Mouse (Mus musculus): Measurements from ENCODE around the gene Cela3a. TPM values are rescaled to one million over a fixed set of nuclear protein-coding genes. Genes with fewer than 3 reads are reported as not detected.
"Not testable (repeated sequence)": the region's sequence is repeated elsewhere in the genome, so short reads cannot be mapped to it uniquely, and the experiment has no call there.

Cela3a gene
- polyA plus RNA-seq, 1 experiment from 2014 or later = not detected

DNA sequence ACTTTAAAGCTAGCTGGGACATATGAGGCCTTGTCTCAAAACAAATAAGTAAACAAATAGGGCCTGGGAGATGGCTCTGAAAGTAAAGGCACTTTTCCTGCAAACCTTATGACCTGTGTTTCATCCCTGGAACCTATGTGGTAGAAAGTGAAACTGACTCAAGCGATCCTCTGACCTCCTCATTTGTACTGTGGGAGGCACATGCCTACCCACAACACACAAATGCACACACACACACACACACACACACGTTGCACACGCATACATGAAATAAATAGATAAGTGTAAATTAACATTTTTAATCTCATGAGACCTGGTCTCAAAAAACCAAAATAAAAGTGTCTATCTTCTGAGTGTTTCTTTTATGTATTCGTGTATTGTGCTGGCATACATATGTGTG, 36.3 kb upstream of the Cela3a start:
- 93% methylated on average over 4 of the region's 4 CpGs for WGBS
- H3K9me3 ChIP-seq = no peaks in the 10 kb centered on the region
- H3K36me3 ChIP-seq (replicated peaks) = no peaks in the 10 kb centered on the region
- no peak overlapping the region for H3K27ac ChIP-seq
- H3K4me1 ChIP-seq = peaks cover 15% of the 10 kb centered on the region
- no peaks in the 10 kb centered on the region for H3K27me3 ChIP-seq (ENCODE audit: poor library complexity, severe bottlenecking)
- DNase-seq (ENCODE audit: extremely low spot score, low spot score) = no peak
- H3K4me3 ChIP-seq = no peak overlapping the region

DNA sequence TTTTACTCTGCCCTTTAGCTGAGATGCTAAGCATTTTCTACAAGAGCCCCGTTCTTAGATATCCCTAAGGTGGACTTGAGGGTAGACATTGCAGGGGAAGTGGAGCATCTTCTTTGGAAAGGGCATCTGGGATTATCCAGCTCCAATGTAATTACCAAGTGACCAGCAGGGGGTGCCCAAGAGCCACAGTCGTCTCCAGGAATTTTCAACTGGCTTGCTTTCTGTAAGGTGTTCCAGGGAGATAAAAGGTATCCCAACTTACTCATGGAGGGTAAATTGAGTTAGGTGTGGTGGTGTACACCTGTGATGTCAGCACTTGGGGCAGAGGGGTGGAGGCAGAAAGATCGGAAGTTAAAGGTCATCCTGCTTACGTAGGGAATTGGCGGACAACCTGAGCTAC, 34.0 kb upstream of the Cela3a start:
- H3K36me3 ChIP-seq (replicated peaks) = no peaks in the 10 kb centered on the region
- no peaks in the 10 kb centered on the region for H3K27me3 ChIP-seq (ENCODE audit: poor library complexity, severe bottlenecking)
- no peaks in the 10 kb centered on the region for H3K9me3 ChIP-seq
- no peak overlapping the region for H3K4me3 ChIP-seq
- no peak overlapping the region for H3K27ac ChIP-seq
- H3K4me1 ChIP-seq = peaks cover 7% of the 10 kb centered on the region
- 29% methylated on average over 5 of the region's 5 CpGs for WGBS
- peak; percentile 70 for DNase-seq (ENCODE audit: extremely low spot score, low spot score)

DNA sequence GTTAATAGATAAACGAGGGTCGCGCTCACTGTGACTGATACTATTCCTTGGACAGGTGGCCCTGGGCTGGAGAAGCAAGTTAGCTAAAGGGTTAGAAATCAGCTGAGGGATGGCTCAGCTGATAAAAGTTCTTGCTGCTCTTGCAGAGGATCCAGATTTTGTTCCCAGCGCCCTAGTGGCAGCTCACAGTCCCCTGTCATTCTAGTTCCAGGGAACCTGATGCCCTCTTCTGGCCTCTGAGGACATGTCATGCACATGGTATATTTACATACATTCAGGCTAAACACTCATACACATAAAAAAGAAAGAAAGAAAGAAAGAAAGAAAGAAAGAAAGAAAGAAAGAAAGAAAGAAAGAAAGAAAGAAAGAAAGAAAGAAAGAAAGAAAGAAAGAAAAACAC, 31.7 kb upstream of the Cela3a start:
- Histone ChIP-seq H3K27me3 (ENCODE audit: poor library complexity, severe bottlenecking) (no peaks in the 10 kb centered on the region), H3K4me1 (no peaks in the 10 kb centered on the region), H3K9me3 (no peaks in the 10 kb centered on the region), H3K36me3 (replicated peaks) (no peaks in the 10 kb centered on the region), H3K4me3 (no peak overlapping the region), H3K27ac (no peak overlapping the region)
- 85% methylated on average over 4 of the region's 4 CpGs for WGBS
- no peak for DNase-seq (ENCODE audit: extremely low spot score, low spot score)

DNA sequence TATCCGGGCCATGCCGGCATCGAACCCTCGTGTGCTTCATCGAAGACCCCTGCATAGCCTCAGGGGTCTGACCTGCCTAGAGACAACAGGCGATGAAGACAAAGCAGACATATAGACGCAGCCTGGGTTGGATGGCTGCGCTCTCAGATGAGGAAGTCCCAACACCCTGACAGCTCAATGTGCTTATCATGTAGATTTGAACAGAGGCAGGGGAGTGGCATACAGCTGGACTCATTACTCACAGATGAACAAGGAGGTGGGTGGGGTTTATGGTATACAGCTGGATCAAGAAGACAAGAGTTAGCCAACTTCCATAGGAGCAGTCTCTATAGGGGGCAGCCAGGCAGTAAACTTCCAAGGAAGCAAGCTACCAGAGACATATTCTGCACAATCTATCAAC, 29.3 kb upstream of the Cela3a start:
- no peak overlapping the region for H3K27ac ChIP-seq
- no peaks in the 10 kb centered on the region for H3K4me1 ChIP-seq

DNA sequence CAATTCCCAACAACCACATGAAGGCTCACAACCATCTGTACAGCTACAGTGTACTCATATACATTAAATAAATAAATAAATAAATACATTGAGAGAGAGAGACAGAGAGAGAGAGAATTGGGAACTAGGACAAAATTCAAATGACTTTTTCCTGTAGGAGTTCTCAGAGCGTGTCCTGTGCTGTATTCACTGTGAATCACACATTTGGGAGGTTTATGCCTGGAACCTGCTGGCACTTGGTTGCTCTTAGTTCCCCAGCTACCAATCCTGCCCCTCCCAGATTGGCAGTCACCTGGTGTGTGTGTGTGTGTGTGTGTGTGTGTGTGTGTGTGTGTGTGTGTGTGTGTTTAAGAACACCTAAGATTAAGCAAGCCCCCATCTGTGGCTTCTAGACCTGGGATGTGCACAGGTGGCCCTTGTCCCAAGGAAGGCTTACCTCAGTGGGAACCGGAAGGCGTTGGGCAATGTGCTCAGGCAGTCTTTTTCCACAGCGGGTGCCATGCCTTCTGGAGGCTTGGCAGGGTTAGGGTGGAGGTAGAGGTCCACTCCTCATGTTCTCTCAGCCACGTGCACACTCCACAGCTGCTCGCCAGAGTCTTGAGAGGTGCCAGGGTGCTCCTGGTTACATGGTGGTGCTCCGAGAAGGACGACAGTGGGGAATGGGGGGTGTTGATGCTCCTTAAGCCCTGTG, 27.5 kb upstream of the Cela3a start:
- Histone ChIP-seq H3K4me1 (no peaks in the 10 kb centered on the region), H3K27ac (no peak overlapping the region), H3K9me3 (no peaks in the 10 kb centered on the region), H3K27me3 (ENCODE audit: poor library complexity, severe bottlenecking) (no peaks in the 10 kb centered on the region), H3K4me3 (no peak overlapping the region), H3K36me3 (replicated peaks) (no peaks in the 10 kb centered on the region)
- 91% methylated on average over 8 of the region's 8 CpGs for WGBS
- no peak for DNase-seq (ENCODE audit: extremely low spot score, low spot score)

More for the DNA sequence above, 29.3 kb upstream of the Cela3a start:
- Histone ChIP-seq H3K4me3 (no peak overlapping the region), H3K27me3 (ENCODE audit: poor library complexity, severe bottlenecking) (no peaks in the 10 kb centered on the region), H3K9me3 (no peaks in the 10 kb centered on the region), H3K36me3 (replicated peaks) (no peaks in the 10 kb centered on the region)
- WGBS = 88% methylated on average over 8 of the region's 8 CpGs
- DNase-seq (ENCODE audit: extremely low spot score, low spot score) = no peak

DNA sequence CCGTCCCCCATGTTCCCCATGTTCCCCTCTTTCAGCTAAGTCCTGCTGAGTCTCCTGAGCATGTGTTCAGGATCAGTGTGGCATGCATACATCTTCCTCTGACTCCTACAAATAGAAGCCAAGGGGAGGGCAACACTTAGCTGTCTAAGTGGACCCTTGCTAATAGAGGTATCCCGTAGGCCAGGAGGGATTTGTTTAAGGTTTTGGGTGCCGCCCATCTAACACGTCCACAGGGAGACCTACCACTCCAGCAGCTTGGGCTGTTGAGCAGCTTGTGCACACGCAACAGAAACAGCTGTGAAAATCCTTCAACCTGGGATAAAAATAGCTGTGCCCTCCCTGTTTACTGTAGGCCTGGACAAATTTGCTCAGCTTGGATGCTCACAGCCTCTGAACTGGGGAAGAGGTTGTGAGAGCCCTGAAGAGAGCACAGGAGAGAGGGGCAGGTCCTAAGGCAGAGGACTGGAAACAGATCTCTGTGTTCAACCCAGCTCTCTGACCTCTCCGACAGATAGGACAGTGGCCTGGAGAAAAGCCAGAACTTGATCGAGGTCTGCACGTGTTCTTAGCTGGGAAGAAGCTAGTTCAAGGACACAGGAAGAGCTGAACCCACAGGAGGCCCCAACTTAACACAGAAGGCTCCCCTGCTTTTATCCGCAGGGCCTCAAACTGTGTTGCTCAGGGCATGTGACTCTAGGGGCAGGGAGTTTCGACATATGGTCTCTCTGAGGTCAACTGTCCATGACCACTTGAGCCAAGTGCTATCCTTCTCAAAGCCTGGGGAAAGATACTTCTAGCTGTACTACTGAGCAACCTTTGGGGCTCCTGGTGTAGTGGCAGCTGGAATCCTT, 23.3 kb upstream of the Cela3a start:
- not testable (repeated sequence) for H3K36me3 ChIP-seq (replicated peaks); H3K9me3 ChIP-seq; H3K4me1 ChIP-seq; H3K27ac ChIP-seq; DNase-seq (ENCODE audit: extremely low spot score, low spot score); H3K27me3 ChIP-seq (ENCODE audit: poor library complexity, severe bottlenecking); H3K4me3 ChIP-seq
- 87% methylated on average over 10 of the region's 10 CpGs for WGBS

DNA sequence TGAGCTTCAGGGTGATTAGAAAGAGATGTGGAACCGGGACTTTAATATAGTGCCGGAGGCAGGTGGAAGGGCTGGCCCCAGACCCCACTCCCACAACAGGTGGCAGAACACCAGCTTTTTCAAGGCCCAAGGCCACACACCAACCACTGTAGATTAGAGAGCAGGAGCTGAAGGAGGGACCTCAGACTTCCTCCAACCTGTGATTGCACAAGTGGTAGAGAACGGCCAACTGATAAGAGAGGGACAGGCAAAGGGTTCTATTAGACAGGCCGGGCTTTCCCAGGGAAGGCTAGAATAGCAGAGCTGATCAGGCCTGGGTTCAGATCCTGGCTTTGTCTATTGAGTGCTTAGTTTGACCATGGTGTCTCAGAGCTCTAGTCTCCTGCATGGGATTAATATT, 20.9 kb upstream of the Cela3a start, which contains the start of gene Cela3b:
Cela3b (minus strand) TSS at position 39 of the 400 bp plus-strand sequence.
- Histone ChIP-seq H3K36me3 (replicated peaks) (no peaks in the 10 kb centered on the region), H3K27ac (no peak within 1 kb of the TSS), H3K27me3 (ENCODE audit: poor library complexity, severe bottlenecking) (no peaks in the 10 kb centered on the region), H3K4me1 (no peaks in the 10 kb centered on the region), H3K4me3 (no peak within 1 kb of the TSS), H3K9me3 (no peaks in the 10 kb centered on the region)
- 92% methylated on average over 4 of the region's 4 CpGs for WGBS
- DNase-seq (ENCODE audit: extremely low spot score, low spot score) = no peak

DNA sequence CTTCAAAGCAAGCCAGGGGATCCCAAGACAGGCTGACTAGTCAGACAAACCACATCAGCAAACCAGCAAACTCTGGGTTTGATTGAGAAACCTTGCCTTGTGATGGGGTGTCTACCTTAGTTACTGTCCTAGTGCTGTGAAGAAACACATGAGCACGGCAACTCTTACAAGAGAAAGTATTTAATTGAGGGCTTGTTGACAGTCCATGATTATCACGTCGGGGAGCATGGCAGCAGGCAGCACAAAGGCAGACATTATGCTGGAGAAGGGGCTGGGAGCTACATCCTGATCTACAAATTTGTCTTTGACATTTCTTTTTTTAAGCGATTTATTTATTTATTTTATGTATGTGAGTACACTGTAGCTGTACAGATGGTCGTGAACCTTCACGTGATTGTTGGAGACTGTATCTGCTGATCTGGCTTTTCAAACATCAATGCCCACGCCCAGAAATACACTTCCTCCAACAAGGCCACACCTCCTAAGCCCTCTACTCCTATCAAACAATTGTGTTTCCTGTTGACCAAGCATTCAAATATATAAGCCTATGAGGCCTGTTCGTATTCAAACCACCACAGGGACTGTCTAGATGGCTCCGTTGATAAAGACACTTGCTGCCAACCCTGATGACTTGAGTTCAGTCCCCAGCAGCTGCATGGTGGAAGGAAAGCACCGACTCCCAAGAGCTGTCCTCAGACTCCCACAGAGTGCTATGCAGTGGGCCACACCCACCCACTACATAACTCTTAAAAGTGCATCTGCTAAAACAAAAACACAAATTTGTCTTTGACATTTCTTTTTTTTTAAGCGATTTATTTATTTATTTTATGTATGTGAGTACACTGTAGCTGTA, 8.3 kb upstream of the Cela3a start:
- no peaks in the 10 kb centered on the region for H3K4me1 ChIP-seq
- no peak overlapping the region for H3K4me3 ChIP-seq
- no peak overlapping the region for H3K27ac ChIP-seq
- no peaks in the 10 kb centered on the region for H3K36me3 ChIP-seq (replicated peaks)
- no peaks in the 10 kb centered on the region for H3K27me3 ChIP-seq (ENCODE audit: poor library complexity, severe bottlenecking)
- no peak for DNase-seq (ENCODE audit: extremely low spot score, low spot score)
- H3K9me3 ChIP-seq = no peaks in the 10 kb centered on the region
- WGBS = 84% methylated on average over 11 of the region's 11 CpGs

DNA sequence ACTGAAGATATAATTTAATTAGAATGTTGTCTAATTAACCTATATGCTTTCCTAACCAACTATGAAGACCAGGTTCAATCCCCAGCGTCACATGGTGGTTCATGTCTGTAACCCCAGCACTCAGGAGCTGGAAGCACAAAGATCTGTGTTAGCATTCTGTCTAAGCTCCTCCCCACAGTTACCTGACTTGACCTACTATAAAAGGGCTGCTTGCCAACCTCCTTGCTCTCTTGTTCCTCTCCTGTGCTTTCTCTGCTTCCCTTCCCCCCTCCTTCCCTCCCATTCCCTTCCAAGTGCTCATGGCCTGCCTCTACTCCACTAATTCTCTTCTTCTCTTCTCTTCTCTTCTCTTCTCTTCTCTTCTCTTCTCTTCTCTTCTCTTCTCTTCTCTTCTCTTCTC, 5.3 kb upstream of the Cela3a start:
- DNase-seq (ENCODE audit: extremely low spot score, low spot score) = no peak
- 72% methylated on average over 1 of the region's 1 CpGs for WGBS
- no peak overlapping the region for H3K27ac ChIP-seq
- no peaks in the 10 kb centered on the region for H3K27me3 ChIP-seq (ENCODE audit: poor library complexity, severe bottlenecking)
- no peaks in the 10 kb centered on the region for H3K9me3 ChIP-seq
- H3K4me1 ChIP-seq = no peaks in the 10 kb centered on the region
- no peaks in the 10 kb centered on the region for H3K36me3 ChIP-seq (replicated peaks)
- no peak overlapping the region for H3K4me3 ChIP-seq

DNA sequence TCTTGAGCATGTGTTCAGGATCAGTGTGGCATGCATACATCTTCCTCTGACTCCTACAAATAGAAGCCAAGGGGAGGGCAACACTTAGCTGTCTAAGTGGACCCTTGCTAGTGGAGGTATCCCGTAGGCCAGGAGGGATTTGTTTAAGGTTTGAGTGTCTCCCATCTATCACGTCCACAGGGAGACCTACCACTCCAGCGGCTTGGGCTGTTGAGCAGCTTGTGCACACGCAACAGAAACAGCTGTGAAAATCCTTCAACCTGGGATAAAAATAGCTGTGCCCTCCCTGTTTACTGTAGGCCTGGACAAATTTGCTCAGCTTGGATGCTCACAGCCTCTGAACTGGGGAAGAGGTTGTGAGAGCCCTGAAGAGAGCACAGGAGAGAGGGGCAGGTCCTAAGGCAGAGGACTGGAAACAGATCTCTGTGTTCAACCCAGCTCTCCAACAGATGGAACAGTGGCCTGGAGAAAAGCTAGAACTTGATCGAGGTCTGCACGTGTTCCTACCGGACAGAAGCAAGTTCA, 2.7 kb upstream of the Cela3a start:
- H3K27ac ChIP-seq; DNase-seq (ENCODE audit: extremely low spot score, low spot score); H3K9me3 ChIP-seq; H3K4me1 ChIP-seq; H3K4me3 ChIP-seq; H3K36me3 ChIP-seq (replicated peaks); H3K27me3 ChIP-seq (ENCODE audit: poor library complexity, severe bottlenecking): not testable (repeated sequence)
- 91% methylated on average over 7 of the region's 7 CpGs for WGBS

DNA sequence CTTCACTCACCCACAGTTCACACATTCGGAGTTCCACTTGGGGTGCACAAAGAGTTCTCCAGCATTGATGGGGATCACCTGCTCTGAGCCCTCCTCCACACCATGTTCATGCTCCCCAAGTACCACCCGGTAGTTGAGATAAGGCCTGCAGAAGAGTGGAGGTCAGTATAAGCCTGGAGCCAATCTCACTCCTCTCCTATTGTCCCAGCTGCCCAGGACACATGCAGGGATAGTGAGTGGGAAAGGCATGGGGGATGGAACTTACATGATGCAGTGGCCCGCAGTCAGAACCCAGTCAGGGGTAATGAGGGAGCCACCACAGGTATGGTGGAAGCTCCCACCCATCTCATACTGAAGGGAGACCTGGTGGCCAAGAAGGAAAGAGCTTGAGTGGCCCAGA, 4.0 kb downstream of the Cela3a start:
- no peaks in the 10 kb centered on the region for H3K36me3 ChIP-seq (replicated peaks)
- H3K27me3 ChIP-seq (ENCODE audit: poor library complexity, severe bottlenecking) = no peaks in the 10 kb centered on the region
- H3K4me3 ChIP-seq = no peak overlapping the region
- WGBS = 96% methylated on average over 3 of the region's 3 CpGs
- no peaks in the 10 kb centered on the region for H3K9me3 ChIP-seq
- no peaks in the 10 kb centered on the region for H3K4me1 ChIP-seq
- H3K27ac ChIP-seq = no peak overlapping the region
- no peak for DNase-seq (ENCODE audit: extremely low spot score, low spot score)

DNA sequence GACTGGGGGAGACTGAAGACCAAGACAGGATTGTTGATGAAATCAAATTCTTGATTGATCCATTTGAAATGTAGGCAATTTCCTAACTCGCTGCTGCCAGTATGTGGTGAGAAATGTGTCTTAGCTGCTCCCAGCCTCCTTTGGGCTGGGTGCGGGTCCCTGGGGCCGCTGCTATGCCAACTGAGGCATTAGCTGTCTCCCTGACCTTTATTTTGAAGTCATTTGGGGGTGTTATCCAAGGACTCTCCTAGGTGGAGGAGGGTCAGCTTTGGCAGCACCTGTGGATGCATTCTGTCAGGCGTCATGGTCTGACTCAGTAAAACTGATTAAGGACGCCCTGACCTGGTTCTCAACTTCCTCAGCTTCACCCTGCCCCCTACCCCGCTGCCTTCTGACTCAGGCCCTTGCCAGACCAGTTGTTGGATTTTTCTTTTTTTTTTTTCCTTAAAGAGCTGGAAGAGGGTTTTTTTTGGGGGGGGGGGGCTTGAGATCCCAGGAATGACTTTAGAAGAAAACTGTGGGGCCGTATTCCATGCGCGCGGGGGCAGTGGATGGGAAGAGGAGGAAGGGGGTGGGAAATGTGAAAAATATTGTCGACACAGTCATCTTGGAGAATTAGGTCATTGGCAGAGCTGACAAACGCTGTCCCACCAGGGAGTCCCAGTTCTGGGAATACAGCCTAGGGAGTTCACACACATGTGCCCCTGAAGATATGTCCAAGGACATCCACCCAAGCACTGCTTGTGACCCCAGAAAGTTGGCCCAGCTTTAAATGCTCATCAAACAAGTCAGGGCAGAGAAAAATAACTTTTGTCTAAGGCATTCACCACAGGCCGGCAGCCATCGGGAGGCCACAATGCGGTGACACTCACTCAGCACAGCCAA, 12.7 kb downstream of the Cela3a start:
- no peak overlapping the region for H3K4me3 ChIP-seq
- DNase-seq (ENCODE audit: extremely low spot score, low spot score) = no peak
- 81% methylated on average over 15 of the region's 15 CpGs for WGBS
- H3K36me3 ChIP-seq (replicated peaks) = no peaks in the 10 kb centered on the region
- H3K4me1 ChIP-seq = no peaks in the 10 kb centered on the region; the same call in 1 of the 2 replicates
- no peak overlapping the region for H3K27ac ChIP-seq
- no peaks in the 10 kb centered on the region for H3K27me3 ChIP-seq (ENCODE audit: poor library complexity, severe bottlenecking)
- no peaks in the 10 kb centered on the region for H3K9me3 ChIP-seq

All from forebrain, embryonic 10.5 days (tissue).